Mouse (Mus musculus) liver, embryonic 16.5 days (tissue): ENCODE measurements around the gene Prtg. TPM values are rescaled to one million over a fixed set of nuclear protein-coding genes. Genes with fewer than 3 reads are reported as not detected.

ENCODE experiments used
- ATAC-seq: fragments of 200-750 bp; cut with Nextera tagmentation; 2 replicates; pipeline ENCODE4 v1.8.0; 2017; ENCODE audit warnings: low read depth, mild to moderate bottlenecking, moderate number of reproducible peaks, moderate library complexity
- H3K27ac ChIP-seq: fragments of 300-500 bp; sonication (generic); 2 replicates; pipeline ENCODE4 v1.5.1; 2014; ENCODE audit warnings: mild to moderate bottlenecking, low read length
- H3K27me3 ChIP-seq: fragments of 300-500 bp; sonication (generic); 2 replicates; pipeline ENCODE4 v1.6.1; 2014; ENCODE audit warnings: low read depth, low read length, mixed read lengths; ENCODE audit not compliant: control insufficient read depth, insufficient read depth
- H3K36me3 ChIP-seq: fragments of 300-500 bp; sonication (generic); 2 replicates; pipeline ENCODE4 v1.6.1; 2014; ENCODE audit warnings: mild to moderate bottlenecking; ENCODE audit not compliant: control insufficient read depth, insufficient read depth
- H3K4me1 ChIP-seq: fragments of 300-500 bp; sonication (generic); 2 replicates; pipeline ENCODE4 v1.6.1; 2014; ENCODE audit warnings: low read depth, low read length, mixed read lengths; ENCODE audit not compliant: control insufficient read depth
- H3K4me2 ChIP-seq: fragments of 300-500 bp; sonication (generic); 2 replicates; pipeline ENCODE4 v1.6.1; 2014; ENCODE audit warnings: low read depth, low read length, mixed read lengths
- H3K4me3 ChIP-seq: fragments of 300-500 bp; sonication (generic); 2 replicates; pipeline ENCODE4 v1.5.1; 2014; ENCODE audit warnings: low read depth, mild to moderate bottlenecking, low read length
- H3K9ac ChIP-seq: fragments of 300-500 bp; sonication (generic); 2 replicates; pipeline ENCODE4 v1.6.1; 2014; ENCODE audit warnings: low read depth, low read length
- H3K9me3 ChIP-seq: fragments of 300-500 bp; sonication (generic); replicated peaks from 2 replicates; pipeline ENCODE4 v1.6.1; 2016; ENCODE audit warnings: low read length; ENCODE audit not compliant: control insufficient read depth
- WGBS: fragments of 180-500 bp; shearing (Covaris S2); extraction: QIAGEN DNeasy Blood & Tissue Kit; methylation state at CpG from one replicate; pipeline ENCODE4 v1.1.7; 2014; ENCODE audit not compliant: insufficient replicate concordance; 5-methylcytosine and 5-hydroxymethylcytosine counted together
- polyA plus RNA-seq: library from polyadenylated mRNA; unstranded; fragments of >200 nt; fragmentation: Nextera tagmentation; extraction: Ambion mirVana; gene quantifications from 2 replicates; pipeline ENCODE4 v1.2.1, GENCODE M21; 2015

Gene Prtg
- polyA plus RNA-seq, 1 experiment from 2014 or later: 0.26 TPM

- H3K9ac ChIP-seq: no peak overlapping the region
- H3K27me3 ChIP-seq: no peaks in the 10 kb centered on the region
- H3K27ac ChIP-seq: no peak overlapping the region
- WGBS: 42% methylated on average over 15 of the region's 15 CpGs
- H3K4me2 ChIP-seq: no peak overlapping the region
- no peak for ATAC-seq
- H3K36me3 ChIP-seq: no peaks in the 10 kb centered on the region
- no peak overlapping the region for H3K4me3 ChIP-seq
- peaks cover 4% of the 10 kb centered on the region for H3K4me1 ChIP-seq
- no peaks in the 10 kb centered on the region for H3K9me3 ChIP-seq
These were observed 155.3 kb downstream of the Prtg start for GRCm38 (mm10) chr9:72961959-72962358.

Other genes with a start within 250 kb of the Prtg start
- gene Nedd4, start 144.5 kb upstream of the Prtg start, polyA plus RNA-seq: 94.7 and 98.2 TPM in 2 replicates
- gene Pygo1, start 118.8 kb downstream of the Prtg start, polyA plus RNA-seq: 0.08 TPM in 2 replicates
- 0.05 and 0.06 TPM in 2 replicates for gene Dyx1c1, start 151.9 kb downstream of the Prtg start, polyA plus RNA-seq
- not detected in 2 replicates for gene Gm44503, start 152.0 kb downstream of the Prtg start, polyA plus RNA-seq
- gene Ccpg1os, start 178.5 kb downstream of the Prtg start, polyA plus RNA-seq: 2.2 and 2.5 TPM in 2 replicates
- 11.3 and 13.3 TPM in 2 replicates for gene Ccpg1, start 178.6 kb downstream of the Prtg start, polyA plus RNA-seq
- gene Pigb, start 233.5 kb downstream of the Prtg start, polyA plus RNA-seq: 4.7 and 5.0 TPM in 2 replicates
- gene Rab27a, start 238.0 kb downstream of the Prtg start, polyA plus RNA-seq: 6.7 and 6.8 TPM in 2 replicates